Mouse (Mus musculus): ENCODE data around the gene H2-D1. TPM values are rescaled to one million over a fixed set of nuclear protein-coding genes. Genes with fewer than 3 reads are reported as not detected.
"Not testable (repeated sequence)": the region's sequence is repeated elsewhere in the genome, so short reads cannot be mapped to it uniquely, and the experiment has no call there.

Gene H2-D1
- 66.1 and 69.2 TPM in 2 replicates for polyA plus RNA-seq (2012; rRNA removed)

DNA sequence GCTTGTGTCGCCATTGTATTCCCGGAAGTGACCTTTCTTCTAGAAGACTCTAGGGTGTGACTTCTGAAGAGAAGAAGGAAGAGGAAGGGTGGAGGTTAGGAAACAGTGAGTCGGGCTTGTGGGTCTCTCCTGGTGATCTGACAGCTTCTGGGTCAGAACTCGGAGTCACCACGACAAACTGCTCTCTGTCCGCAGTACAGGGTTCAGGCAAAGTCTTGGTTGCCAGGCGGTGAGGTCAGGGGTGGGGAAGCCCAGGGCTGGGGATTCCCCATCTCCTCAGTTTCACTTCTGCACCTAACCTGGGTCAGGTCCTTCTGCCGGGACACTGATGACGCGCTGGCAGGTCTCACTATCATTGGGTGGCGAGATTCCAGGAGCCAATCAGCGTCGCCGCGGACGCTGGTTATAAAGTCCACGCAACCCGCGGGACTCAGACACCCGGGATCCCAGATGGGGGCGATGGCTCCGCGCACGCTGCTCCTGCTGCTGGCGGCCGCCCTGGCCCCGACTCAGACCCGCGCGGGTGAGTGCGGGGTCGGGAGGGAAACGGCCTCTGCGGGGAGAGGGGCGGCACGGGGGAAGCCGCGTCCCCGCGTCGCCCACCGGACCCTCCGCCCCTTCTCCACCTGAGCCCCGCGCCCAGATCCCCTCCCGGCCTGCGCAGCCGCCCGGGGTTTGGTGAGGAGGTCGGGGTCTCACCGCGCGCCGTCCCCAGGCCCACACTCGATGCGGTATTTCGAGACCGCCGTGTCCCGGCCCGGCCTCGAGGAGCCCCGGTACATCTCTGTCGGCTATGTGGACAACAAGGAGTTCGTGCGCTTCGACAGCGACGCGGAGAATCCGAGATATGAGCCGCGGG lies at the start of gene H2-D1:
Gene H2-D1 (plus strand): TSS at position 67 of the 859 bp plus-strand sequence.
- DNase-seq (ENCODE audit: extremely low spot score in 1 of 2, low spot score in 1 of 2): peak; percentile 89 to 98

DNA sequence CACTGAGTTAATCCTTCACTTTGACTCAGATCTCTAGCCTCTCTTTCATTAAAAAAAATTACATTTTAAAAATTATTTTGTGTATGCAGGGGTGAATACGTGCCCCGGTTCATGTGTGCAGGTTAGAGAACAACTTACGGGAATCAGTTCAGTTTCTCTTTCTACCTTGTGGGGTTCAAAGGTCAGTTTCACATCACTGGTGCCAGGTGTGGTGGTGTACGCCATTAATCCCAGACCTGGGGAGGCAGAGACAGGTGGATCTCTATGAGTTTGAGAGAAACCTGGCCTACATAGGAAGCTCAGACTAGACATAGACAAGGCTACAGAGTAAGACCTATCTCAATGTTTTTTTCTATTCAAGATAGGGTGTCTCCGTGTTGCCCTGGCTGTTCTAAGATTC lies 49.5 kb upstream of the H2-D1 start:
- no peak for DNase-seq (ENCODE audit: extremely low spot score in 1 of 2, low spot score in 1 of 2)

DNA sequence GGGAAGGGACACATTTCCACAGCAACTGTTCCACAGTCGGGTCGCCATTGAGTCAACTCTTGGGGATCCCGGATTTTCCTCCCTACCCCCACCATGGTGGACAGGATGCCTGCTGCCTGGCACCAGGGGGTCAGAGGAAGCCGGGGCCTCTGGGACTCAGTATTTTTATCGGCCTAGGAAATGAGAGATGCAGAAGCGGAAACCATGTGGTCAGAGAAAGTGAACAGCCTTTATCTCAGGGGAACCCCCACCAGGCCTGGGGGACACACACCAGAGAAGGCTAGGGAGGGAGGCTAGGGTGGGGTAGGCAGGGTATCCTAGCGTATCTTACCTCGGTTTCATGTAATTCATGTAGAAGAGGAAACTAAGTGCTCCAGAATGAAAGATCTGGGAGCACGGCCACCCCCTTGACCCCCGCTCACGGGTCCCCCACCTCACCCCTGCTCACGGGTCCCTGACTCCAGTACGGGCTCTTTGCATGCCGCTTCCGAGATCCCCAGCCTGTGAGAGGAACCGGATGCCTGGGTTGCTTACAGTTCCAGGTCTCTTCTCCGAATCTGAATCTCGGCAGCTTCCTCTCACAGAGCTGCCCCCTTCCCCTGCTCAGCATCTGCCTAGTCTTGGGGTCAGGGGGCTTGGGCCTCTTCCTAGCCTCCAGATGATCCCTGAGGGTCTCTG lies 43.9 kb upstream of the H2-D1 start:
- DNase-seq (ENCODE audit: extremely low spot score in 1 of 2, low spot score in 1 of 2): no peak

DNA sequence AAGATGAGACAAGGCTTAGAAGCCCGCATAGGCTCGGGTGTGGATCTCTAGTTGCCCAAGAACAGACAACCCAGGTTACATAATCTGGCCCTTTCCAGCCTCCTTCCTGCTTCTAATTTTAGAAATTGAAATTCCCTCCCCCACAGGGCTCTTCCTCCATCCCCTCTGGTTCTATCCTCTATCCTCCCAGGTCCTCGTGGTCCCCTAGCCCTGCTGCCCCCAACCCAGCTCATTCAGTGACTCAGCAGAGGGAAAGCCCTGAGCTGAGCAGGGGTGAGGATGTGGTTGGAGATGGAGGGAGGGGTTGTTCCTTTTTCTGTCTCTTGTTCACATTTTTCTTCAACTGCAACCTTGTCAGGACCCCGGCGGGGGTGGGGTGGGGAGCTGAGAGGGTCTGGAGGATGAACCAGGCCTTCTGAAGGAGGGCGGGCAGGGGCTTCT lies 42.9 kb upstream of the H2-D1 start:
- no peak for DNase-seq (ENCODE audit: extremely low spot score in 1 of 2, low spot score in 1 of 2)

DNA sequence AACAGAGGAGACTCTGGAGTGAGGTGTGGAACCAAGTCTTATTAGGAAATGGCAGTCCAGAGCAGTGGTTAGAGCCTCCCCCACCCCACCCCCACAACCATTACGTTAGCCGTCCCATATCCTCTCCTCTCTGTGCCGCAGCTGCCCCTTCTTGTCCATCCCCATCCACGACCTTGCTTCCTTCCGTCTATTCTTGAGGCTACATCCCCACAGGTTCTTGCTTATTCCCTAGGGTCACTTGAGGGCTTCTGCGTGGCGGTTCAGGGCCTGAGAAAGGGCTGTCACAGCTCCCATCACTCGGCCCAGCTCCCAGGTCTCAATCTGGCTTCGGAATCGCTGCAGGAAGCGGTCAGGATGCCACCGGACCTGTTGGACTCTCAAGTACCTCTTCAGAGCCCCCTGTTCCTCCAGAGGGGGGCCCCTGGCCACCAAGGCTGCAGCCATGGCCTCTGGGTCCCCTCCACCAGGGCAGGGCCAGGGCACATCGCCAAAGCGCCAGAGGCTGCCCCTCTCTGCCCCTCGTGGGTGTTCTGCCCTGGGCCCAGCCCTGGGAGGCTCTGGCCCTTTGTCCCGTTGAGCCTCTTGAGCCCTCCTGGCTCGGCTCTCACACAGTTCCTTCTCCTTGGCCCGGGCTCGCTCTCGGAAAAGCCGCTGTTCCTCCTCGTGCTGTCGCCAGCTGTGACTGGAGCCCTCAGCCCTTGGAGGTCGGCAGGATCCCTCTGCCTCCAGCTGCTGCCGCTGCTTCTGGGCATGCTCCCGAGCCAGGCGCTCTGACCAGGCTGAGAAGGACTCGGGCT lies 42.2 kb upstream of the H2-D1 start, which contains the start of gene Gm16181:
Gene Gm16181 (plus strand): TSS at position 679 of the 797 bp plus-strand sequence.
- no peak for DNase-seq (ENCODE audit: extremely low spot score in 1 of 2, low spot score in 1 of 2)

DNA sequence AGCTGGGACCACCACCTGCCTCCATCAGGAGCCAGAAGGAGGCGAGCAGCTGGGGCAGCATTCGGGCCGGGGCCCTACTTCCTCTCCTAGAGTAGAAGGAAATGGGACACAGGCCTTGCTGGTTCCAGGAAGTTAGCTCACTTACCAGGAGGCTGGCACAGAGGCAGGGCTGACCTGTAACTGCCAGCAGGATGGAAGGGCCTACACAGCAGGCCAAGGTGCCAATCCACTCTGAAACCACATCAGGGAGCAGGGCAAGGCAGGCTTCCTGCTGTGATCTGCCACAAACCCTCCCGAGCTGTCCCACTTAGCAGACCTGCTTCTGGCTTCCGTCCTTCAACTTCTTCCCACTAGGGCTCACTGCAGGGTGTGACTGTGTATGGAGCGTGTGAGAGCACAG lies 40.2 kb upstream of the H2-D1 start:
- no peak for DNase-seq (ENCODE audit: extremely low spot score in 1 of 2, low spot score in 1 of 2)

DNA sequence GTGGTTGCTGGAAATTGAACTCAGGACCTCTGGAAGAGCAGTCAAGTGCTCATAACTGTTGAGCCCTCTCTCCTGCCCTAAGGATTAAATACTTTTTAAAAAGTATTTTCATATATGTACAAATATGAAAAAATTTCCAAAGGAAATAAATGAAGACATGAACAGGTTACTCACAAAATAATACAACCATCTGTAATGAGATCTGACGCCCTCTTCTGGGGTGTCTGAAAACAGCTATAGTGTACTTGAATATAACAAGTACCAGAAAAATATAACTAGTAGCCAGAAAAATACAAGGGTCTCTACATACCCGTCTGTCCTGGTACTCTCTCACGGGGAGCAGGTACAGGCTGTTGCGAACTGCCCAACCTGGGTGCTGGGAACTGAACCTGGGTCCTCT lies 37.9 kb upstream of the H2-D1 start:
- DNase-seq (ENCODE audit: extremely low spot score in 1 of 2, low spot score in 1 of 2): no peak

DNA sequence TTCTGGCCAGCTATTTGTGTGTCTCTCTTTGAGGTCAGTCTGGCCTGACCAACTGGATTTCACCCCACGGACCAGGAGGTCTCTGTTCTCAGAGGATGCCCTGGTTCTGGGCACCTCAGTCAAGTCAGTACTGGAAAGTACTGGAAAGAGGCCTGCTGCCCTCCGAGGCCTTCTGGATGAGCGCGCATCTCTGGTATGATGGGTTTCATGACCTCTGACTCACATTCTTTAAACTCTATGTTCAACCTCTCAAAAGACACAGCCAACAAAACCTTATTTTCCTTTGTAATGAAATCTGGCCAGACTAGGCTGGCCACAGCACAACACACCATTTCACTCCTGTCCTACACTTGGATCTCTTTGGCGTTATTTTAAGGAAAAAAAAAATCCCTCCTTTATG lies 37.1 kb upstream of the H2-D1 start:
- DNase-seq (ENCODE audit: extremely low spot score in 1 of 2, low spot score in 1 of 2): no peak

DNA sequence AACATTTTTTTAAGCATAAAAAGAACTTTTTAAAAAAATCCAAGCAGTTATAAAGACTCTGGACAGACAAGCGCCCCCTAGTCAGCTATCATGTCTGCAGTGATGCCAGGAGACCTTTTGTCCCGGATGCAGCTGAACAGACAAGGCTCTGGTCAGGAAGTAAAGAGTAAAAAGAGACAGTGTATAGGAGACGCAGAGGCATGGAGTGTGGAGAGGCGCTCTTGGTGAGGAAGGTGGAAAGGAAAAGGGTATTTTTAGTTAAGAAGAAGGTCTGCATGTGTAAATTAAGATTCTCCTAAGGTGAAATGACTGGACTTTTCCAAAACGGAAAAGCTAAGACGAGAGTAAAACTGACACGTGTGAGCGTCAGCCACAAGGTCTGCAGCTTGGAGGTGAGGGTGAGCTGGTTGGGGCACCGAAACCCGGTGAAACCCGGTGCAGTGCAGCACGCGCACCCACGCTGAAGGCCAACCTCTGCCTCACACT lies 35.9 kb upstream of the H2-D1 start:
- DNase-seq (ENCODE audit: extremely low spot score in 1 of 2, low spot score in 1 of 2): no peak

DNA sequence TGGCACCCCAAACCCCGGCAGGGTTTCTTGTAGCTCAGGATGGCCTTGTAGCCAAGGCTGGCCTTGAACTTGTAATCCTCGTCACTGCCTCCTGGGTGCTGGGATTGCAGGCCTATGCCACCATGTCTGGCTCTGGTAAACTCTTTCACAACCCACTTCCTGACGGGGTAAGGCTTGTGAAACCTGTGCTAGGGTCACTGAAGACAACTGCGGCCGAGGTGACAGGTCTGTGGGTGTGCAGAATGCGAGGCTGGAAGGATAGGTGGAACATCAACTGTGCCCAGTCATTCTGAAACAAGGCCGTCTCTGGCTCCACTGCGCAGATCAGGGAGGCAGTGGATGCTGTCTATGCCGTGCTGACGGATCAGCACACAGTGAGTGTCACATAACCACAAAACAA lies 31.5 kb upstream of the H2-D1 start:
- DNase-seq (ENCODE audit: extremely low spot score in 1 of 2, low spot score in 1 of 2): no peak

DNA sequence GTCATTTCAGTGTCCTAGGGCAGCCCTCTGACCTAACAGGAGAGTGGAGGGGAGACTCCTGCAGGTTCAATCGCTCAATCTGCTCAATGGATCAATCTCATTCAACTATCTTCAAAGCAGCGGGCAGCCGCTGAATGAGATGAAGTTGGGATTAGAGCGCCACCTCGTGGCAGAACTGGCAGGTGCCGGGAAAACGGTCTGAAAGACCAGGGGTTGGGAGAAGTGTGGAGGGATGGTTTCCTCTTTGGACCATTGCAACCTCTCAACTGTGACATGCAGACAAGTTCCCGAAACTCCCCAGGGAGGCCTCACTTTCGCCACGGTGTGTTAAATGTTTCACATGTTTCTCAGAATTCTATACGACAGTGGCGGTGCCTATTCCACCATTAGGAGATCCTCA lies 30.5 kb upstream of the H2-D1 start:
- peak in 1 of 2 experiments; percentile 92 for DNase-seq (ENCODE audit: extremely low spot score in 1 of 2, low spot score in 1 of 2)

DNA sequence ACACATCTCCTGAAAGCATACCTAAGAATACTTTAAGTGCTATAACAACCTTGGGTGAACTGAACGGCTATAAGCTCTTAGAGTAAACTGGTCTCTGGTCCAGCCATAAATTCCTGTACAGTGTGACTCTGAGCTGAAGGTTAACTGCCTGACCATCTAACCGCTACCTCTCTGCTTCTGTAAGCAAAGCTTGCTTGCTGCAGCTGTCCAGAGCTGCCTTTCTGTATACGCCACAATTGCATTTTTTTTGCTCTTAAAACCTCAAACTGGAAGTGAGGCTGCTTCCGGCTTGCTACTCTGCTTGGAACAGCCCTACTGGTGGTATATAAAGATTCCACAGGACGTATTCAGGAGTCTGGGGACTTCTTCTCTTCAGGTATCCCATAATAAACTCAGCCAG lies 29.9 kb upstream of the H2-D1 start:
- no peak for DNase-seq (ENCODE audit: extremely low spot score in 1 of 2, low spot score in 1 of 2)

DNA sequence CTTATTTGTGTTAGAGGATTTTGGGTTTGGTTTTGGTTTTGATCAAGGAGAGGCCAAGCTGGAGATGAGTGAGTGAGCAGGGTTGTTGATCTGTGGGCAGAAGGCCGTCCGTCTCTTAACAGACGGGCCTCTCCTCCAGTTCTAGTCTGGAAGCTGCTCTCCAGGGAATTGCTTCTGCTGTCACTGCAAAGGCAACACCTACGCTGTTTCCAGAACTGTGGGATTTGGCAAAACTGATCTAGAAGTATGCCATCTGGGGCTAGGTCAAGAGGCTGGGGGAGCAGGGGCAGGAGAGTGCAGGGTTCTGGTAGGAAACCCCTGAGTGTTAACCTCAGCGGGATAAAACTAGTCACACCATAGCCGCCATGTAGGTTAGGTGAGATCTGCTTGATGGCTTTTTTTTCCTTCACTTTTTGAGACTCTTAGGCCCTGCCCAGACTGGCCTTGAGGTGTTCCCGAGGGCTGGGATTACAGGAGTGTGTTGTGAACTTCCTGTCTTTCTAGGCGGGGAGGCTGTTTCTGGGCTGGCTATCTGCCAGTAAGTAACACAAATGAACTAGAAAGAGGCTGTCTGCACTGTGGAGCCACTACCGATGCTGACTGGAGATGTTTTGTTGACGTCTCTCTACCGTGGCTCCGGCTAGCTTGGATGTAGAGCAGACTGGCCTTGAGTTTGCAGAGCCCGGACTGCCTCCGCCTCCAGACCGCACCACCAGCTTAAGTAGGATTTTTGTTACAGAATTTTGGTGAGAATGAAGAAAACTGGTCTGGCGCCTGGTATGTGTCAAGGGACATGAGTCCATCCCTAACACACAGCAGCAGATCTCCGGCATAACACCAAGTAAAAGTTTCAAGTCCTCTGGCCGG lies 29.2 kb upstream of the H2-D1 start, which contains the start of gene Atp6v1g2:
Gene Atp6v1g2 (plus strand): TSS at position 547 of the 867 bp plus-strand sequence.
- DNase-seq (ENCODE audit: extremely low spot score in 1 of 2, low spot score in 1 of 2): no peak

DNA sequence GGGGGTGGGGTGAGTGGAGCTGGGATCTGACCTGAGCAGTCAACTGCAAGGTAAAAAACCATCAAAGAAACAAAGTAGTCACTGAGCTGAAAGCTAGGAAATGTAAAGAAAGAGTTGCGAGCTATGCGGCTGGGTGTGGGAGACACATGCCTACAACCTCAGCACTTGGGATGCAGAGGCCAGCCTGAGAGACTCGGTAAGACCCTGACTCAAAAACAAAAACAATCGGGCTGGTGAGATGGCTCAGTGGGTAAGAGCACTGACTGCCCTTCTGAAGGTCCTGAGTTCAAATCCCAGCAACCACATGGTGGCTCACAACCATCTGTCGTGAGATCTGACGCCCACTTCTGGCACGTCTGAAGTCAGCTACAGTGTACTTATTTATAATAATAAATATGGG lies 28.4 kb upstream of the H2-D1 start:
- DNase-seq (ENCODE audit: extremely low spot score in 1 of 2, low spot score in 1 of 2): not testable (repeated sequence)

DNA sequence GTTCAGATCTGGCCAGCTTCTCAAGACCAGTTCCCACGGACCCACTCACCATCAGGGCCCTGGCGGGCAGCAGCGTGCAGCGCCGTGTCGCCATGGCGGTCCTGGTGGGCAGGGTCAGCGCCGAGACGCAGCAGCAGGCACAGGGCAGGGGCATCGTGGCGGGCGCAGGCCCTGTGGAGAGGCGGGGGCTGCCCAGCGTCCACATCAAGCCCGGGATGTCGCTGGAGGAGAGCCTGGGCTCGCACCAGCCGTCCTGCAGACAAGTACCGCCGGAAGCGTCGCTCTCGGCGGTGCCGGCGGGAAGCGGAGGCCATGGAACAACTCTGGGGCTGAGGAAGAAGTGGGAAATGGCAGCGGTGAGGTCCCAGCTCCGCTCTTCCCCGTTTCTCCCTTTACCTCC lies 27.6 kb upstream of the H2-D1 start:
- no peak for DNase-seq (ENCODE audit: extremely low spot score in 1 of 2, low spot score in 1 of 2)

DNA sequence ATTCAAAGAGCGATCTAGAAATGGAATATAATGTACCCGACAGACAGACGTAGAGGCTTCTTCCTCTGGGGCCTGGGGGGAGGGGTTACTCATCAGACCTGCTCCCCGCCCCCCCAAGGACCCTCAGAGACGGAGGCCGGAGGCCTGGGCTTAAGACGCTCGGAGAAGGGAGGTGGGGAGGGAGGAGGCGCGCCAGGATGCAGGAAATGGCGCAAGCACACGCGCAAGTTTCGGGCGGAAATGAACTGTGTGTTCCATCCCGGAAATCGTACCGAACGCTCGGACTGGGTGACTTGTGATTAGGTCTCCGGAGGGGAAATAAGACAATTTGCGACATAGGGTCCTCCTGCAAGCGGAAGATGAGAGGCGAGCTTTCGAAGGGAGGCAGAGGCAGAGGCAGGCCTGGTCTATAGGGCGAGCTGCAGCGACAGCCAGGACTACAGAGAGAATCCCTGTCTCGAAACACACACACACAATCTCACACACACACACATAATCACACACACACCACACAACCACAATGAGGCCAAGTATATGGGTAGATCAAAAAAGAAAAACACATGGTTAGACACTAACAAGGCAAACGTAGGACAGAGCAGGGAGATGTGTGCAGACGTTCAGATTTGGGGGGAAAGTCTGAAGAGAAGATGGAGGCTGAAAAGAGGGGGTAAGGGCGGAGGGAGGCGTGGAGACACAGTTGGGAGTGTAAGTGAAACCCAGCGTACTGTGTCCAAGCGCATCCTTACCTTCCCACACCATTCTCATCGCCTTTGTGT lies 26.7 kb upstream of the H2-D1 start, which contains the start of gene Nfkbil1:
Gene Nfkbil1 (minus strand): TSS at position 179 of the 776 bp plus-strand sequence.
- DNase-seq (ENCODE audit: extremely low spot score in 1 of 2, low spot score in 1 of 2): peak; percentile 91 to 95

DNA sequence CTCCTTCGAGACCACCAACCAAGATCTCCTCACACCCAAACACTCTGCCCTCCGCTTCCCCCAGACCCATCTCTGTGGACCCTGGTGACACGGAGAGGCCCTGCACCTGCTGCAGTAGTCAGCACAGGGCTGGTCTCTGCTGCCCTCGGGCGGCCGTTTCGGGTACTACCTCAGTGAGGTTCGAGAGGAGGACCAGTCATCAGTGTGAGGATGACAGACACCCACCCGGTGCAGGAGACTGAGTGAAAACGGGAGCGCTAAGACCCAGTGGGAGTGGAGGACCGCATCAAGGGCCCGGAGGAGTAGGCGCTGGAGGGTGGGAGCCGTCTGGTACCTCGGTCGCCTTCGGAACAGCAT lies 26.2 kb upstream of the H2-D1 start:
- peak; percentile 97 to 100 for DNase-seq (ENCODE audit: extremely low spot score in 1 of 2, low spot score in 1 of 2)

DNA sequence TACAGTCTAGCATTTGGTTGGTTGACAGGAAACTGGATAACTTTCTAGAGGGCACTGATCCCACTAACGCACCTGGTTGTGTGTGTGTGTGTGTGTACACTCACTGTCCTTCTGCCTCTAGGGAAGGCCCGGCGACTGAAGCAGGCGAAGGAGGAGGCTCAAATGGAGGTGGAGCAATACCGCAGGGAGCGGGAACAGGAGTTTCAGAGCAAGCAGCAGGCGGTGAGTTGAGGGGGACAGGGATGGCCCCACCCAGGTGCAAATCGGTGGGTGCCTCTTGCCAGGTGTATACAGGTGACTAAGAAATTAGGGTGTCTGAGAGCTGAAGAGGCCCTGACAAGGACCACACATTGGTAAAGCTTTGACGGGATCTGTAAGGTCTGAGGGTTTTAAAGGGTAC lies 25.5 kb upstream of the H2-D1 start:
- peak in 1 of 2 experiments; percentile 51 for DNase-seq (ENCODE audit: extremely low spot score in 1 of 2, low spot score in 1 of 2)

DNA sequence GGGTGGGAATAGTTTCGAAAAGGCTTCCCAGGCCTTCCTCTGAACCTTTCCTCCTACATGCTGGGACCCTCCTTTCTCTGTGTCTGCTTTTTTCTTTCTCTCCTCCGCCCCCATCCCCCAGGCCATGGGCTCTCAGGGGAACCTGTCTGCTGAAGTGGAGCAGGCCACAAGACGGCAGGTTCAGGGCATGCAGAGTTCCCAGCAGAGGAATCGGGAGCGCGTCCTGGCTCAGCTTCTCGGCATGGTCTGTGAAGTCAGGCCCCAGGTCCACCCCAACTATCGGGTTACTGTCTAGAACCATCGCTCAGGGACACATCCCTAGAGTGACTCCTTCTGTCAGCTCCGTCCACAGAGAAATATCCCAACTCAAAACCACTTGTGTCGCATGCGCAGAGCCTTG lies 25.0 kb upstream of the H2-D1 start:
- no peak for DNase-seq (ENCODE audit: extremely low spot score in 1 of 2, low spot score in 1 of 2)

Measured in frontal cortex, adult 2 months (tissue).